Mouse (Mus musculus): ENCODE measurements around the gene Gm45140.

- TF ChIP-seq CTCF (IDR thresholded peaks at IDR 0.05; ENCODE audit: borderline replicate concordance, insufficient read depth, low read length) (no peak), POLR2A (IDR thresholded peaks at IDR 0.05; ENCODE audit: low read depth, low read length) (no peak)
Observed at GRCm38 (mm10) chr6:87751574-87751973, 84.0 kb downstream of the Gm45140 start.

All from embryonic fibroblast, embryonic 13.5 days (primary cell).